Mouse (Mus musculus) ES-Bruce4 (cell line): ENCODE measurements around the gene Hoga1.

Experiments used
- CTCF ChIP-seq: IDR thresholded peaks from one replicate; pipeline ENCODE4 v1.8.1; 2011; ENCODE audit warnings: low read depth, low read length
- EP300 ChIP-seq: IDR thresholded peaks from 2 replicates; pipeline ENCODE4 v1.6.1; 2011; ENCODE audit warnings: low read depth, low read length; ENCODE audit not compliant: insufficient read depth
- POLR2A ChIP-seq: IDR thresholded peaks from one replicate; pipeline ENCODE4 v1.8.1; 2011; ENCODE audit warnings: low read length; ENCODE audit not compliant: insufficient read depth

GRCm38 (mm10) chr19:42050251-42050650, 4.8 kb downstream of the Hoga1 start:
- TF ChIP-seq CTCF: no peak
- TF ChIP-seq POLR2A: no peak
- TF ChIP-seq EP300: no peak
